Mouse (Mus musculus) forebrain, embryonic 16.5 days (tissue): Measurements from ENCODE around the gene Agpat3. TPM values are rescaled to one million over a fixed set of nuclear protein-coding genes. Genes with fewer than 3 reads are reported as not detected.

Experiments
- ATAC-seq: fragments of 200-750 bp; cut with Nextera tagmentation; 2 replicates; pipeline ENCODE4 v1.8.0; 2017; ENCODE audit warnings: mild to moderate bottlenecking, moderate library complexity
- H3K27ac ChIP-seq: fragments of 300-500 bp; sonication (generic); 2 replicates; pipeline ENCODE4 v1.5.1; 2014; ENCODE audit warnings: low read length, control low read depth
- H3K27me3 ChIP-seq: fragments of 300-500 bp; sonication (generic); replicated peaks from 2 replicates; pipeline ENCODE4 v1.6.1; 2014; ENCODE audit warnings: low read length; ENCODE audit not compliant: control insufficient read depth, insufficient read depth
- H3K36me3 ChIP-seq: fragments of 300-500 bp; sonication (generic); 2 replicates; pipeline ENCODE4 v1.6.1; 2014; ENCODE audit not compliant: control insufficient read depth, insufficient read depth
- H3K4me1 ChIP-seq: fragments of 300-500 bp; sonication (generic); replicated peaks from 2 replicates; pipeline ENCODE4 v1.6.1; 2014; ENCODE audit warnings: low read length; ENCODE audit not compliant: control insufficient read depth, insufficient read depth
- H3K4me2 ChIP-seq: fragments of 300-500 bp; sonication (generic); 2 replicates; pipeline ENCODE4 v1.6.1; 2014; ENCODE audit warnings: mild to moderate bottlenecking, low read length, control low read depth
- H3K4me3 ChIP-seq: fragments of 300-500 bp; sonication (generic); replicated peaks from 2 replicates; pipeline ENCODE4 v1.5.1; 2014; ENCODE audit warnings: mild to moderate bottlenecking, low read length, control low read depth
- H3K9ac ChIP-seq: fragments of 300-500 bp; sonication (generic); replicated peaks from 2 replicates; pipeline ENCODE4 v1.6.1; 2014; ENCODE audit warnings: low read depth, low read length, control low read depth
- H3K9me3 ChIP-seq: fragments of 300-500 bp; sonication (generic); 2 replicates; pipeline ENCODE4 v1.6.1; 2016; ENCODE audit warnings: low read length; ENCODE audit not compliant: control insufficient read depth
- WGBS: fragments of 180-500 bp; shearing (Covaris S2); extraction: QIAGEN DNeasy Blood & Tissue Kit; methylation state at CpG from one replicate; pipeline ENCODE4 v1.1.7; 2014; 5-methylcytosine and 5-hydroxymethylcytosine counted together
- polyA plus RNA-seq: library from polyadenylated mRNA; unstranded; fragments of >200 nt; fragmentation: Nextera tagmentation; extraction: Ambion mirVana; gene quantifications from 2 replicates; pipeline ENCODE4 v1.2.1, GENCODE M21; 2015

The Agpat3 gene
- polyA plus RNA-seq, 1 experiment from 2014 or later, result 78.2 TPM

GRCm38 (mm10) chr10:78321133-78321757 lies 31.0 kb downstream of the Agpat3 start:
- Histone ChIP-seq H3K27ac (no peak overlapping the region), H3K4me2 (no peak overlapping the region), H3K9me3 (no peaks in the 10 kb centered on the region), H3K9ac (no peak overlapping the region), H3K4me3 (no peak overlapping the region), H3K4me1 (peaks cover 29% of the 10 kb centered on the region), H3K27me3 (no peaks in the 10 kb centered on the region), H3K36me3 (peaks cover 2% of the 10 kb centered on the region; the same call in 1 of the 2 replicates)
- WGBS, result 67% methylated on average over 3 of the region's 3 CpGs
- ATAC-seq, result no peak

GRCm38 (mm10) chr10:78320526-78320925 lies 31.8 kb downstream of the Agpat3 start:
- no peak overlapping the region for H3K9ac ChIP-seq
- peaks cover 2% of the 10 kb centered on the region; the same call in 1 of the 2 replicates for H3K36me3 ChIP-seq
- no peaks in the 10 kb centered on the region for H3K27me3 ChIP-seq
- H3K4me1 ChIP-seq, result peaks cover 29% of the 10 kb centered on the region
- WGBS, result 88% methylated on average over 1 of the region's 1 CpGs
- no peaks in the 10 kb centered on the region for H3K9me3 ChIP-seq
- H3K27ac ChIP-seq, result no peak overlapping the region
- no peak overlapping the region for H3K4me3 ChIP-seq
- H3K4me2 ChIP-seq, result no peak overlapping the region
- ATAC-seq, result no peak

- peak; percentile 65 for ATAC-seq
- no peaks in the 10 kb centered on the region for H3K9me3 ChIP-seq
- WGBS, result 62% methylated on average over 9 of the region's 9 CpGs
These were observed 32.3 kb downstream of the Agpat3 start for GRCm38 (mm10) chr10:78319940-78320339.

GRCm38 (mm10) chr10:78317270-78317923 lies 34.9 kb downstream of the Agpat3 start:
- H3K9me3 ChIP-seq, result no peaks in the 10 kb centered on the region
- no peak overlapping the region for H3K27ac ChIP-seq
- no peaks in the 10 kb centered on the region for H3K27me3 ChIP-seq
- H3K4me1 ChIP-seq, result peaks cover 17% of the 10 kb centered on the region
- no peak for ATAC-seq
- no peak overlapping the region for H3K9ac ChIP-seq
- H3K4me3 ChIP-seq, result no peak overlapping the region
- H3K4me2 ChIP-seq, result no peak overlapping the region
- no peaks in the 10 kb centered on the region for H3K36me3 ChIP-seq
- 89% methylated on average over 11 of the region's 11 CpGs for WGBS

More at GRCm38 (mm10) chr10:78319940-78320339, 32.3 kb downstream of the Agpat3 start:
- Histone ChIP-seq H3K27ac (no peak overlapping the region), H3K27me3 (no peaks in the 10 kb centered on the region), H3K36me3 (peaks cover 2% of the 10 kb centered on the region; the same call in 1 of the 2 replicates), H3K4me1 (peaks cover 29% of the 10 kb centered on the region), H3K4me2 (no peak overlapping the region), H3K9ac (no peak overlapping the region), H3K4me3 (no peak overlapping the region)

GRCm38 (mm10) chr10:78316228-78317087 lies 35.8 kb downstream of the Agpat3 start:
- 87% methylated on average over 15 of the region's 15 CpGs for WGBS

GRCm38 (mm10) chr10:78315145-78315544 lies 37.1 kb downstream of the Agpat3 start:
- WGBS, result 80% methylated on average over 1 of the region's 1 CpGs
- no peak for ATAC-seq
- no peaks in the 10 kb centered on the region for H3K9me3 ChIP-seq

More at GRCm38 (mm10) chr10:78316228-78317087, 35.8 kb downstream of the Agpat3 start:
- no peak for ATAC-seq
- no peaks in the 10 kb centered on the region for H3K27me3 ChIP-seq
- H3K9ac ChIP-seq, result no peak overlapping the region
- H3K9me3 ChIP-seq, result no peaks in the 10 kb centered on the region
- no peaks in the 10 kb centered on the region for H3K36me3 ChIP-seq
- H3K27ac ChIP-seq, result no peak overlapping the region
- H3K4me3 ChIP-seq, result no peak overlapping the region
- no peak overlapping the region for H3K4me2 ChIP-seq
- H3K4me1 ChIP-seq, result peaks cover 17% of the 10 kb centered on the region

GRCm38 (mm10) chr10:78311886-78312635 lies 40.2 kb downstream of the Agpat3 start:
- Histone ChIP-seq H3K9me3 (no peaks in the 10 kb centered on the region), H3K4me2 (no peak overlapping the region), H3K9ac (no peak overlapping the region), H3K27ac (no peak overlapping the region), H3K36me3 (no peaks in the 10 kb centered on the region), H3K4me1 (peaks cover 4% of the 10 kb centered on the region), H3K4me3 (no peak overlapping the region), H3K27me3 (no peaks in the 10 kb centered on the region)
- 78% methylated on average over 13 of the region's 13 CpGs for WGBS
- ATAC-seq, result 0 out of 2 replicates have a peak, but pooled peaks have one; percentile 18

More at GRCm38 (mm10) chr10:78315145-78315544, 37.1 kb downstream of the Agpat3 start:
- H3K27ac ChIP-seq, result no peak overlapping the region
- no peaks in the 10 kb centered on the region for H3K27me3 ChIP-seq
- H3K4me3 ChIP-seq, result no peak overlapping the region
- H3K36me3 ChIP-seq, result no peaks in the 10 kb centered on the region
- H3K4me2 ChIP-seq, result no peak overlapping the region
- H3K4me1 ChIP-seq, result peaks cover 13% of the 10 kb centered on the region
- no peak overlapping the region for H3K9ac ChIP-seq

GRCm38 (mm10) chr10:78310747-78311267 lies 41.5 kb downstream of the Agpat3 start:
- H3K9ac ChIP-seq, result no peak overlapping the region
- WGBS, result 53% methylated on average over 5 of the region's 5 CpGs
- no peaks in the 10 kb centered on the region for H3K36me3 ChIP-seq
- no peak for ATAC-seq
- H3K9me3 ChIP-seq, result no peaks in the 10 kb centered on the region
- H3K4me1 ChIP-seq, result peaks cover 4% of the 10 kb centered on the region
- no peak overlapping the region for H3K4me2 ChIP-seq
- H3K27me3 ChIP-seq, result no peaks in the 10 kb centered on the region
- H3K27ac ChIP-seq, result no peak overlapping the region
- H3K4me3 ChIP-seq, result no peak overlapping the region
